Comparison of ENCODE assay signal across 10 mouse cellular contexts in genomic region chr2:77073930-77074329, GRCm38 (mm10).
DNase-seq lines count a peak whose midpoint lies in the region; ATAC-seq lines count a peak whose summit lies in the region.
"Had no signal": no experiment of that assay in that cellular context is flagged by ENCODE, and none has a peak within 500 bp of the region (broad histone marks: within the 10 kb centered on the region; RNA-seq: fewer than 3 reads in every experiment).

No protein-coding gene starts in this region.

- H3K4me2 ChIP-seq in embryonic facial prominence, embryonic 14.5 days (ENCODE audit: low read depth, low read length), result no peak overlapping the region
- no peak overlapping the region for H3K4me2 ChIP-seq in midbrain, embryonic 12.5 days (replicated peaks)

- H3K9ac ChIP-seq in embryonic facial prominence, embryonic 14.5 days (ENCODE audit: low read depth, low read length), result no peak overlapping the region
- no peak overlapping the region for H3K9ac ChIP-seq in midbrain, embryonic 12.5 days (replicated peaks)
- H3K9ac ChIP-seq: liver, postnatal 0 days had no signal

- peak; percentile 78 for ATAC-seq in embryonic facial prominence, embryonic 14.5 days (ENCODE audit: low read depth)
- peak; percentile 38; the same call in 1 of the 2 replicates for ATAC-seq in midbrain, embryonic 12.5 days (ENCODE audit: low FRiP score, low read depth)
- ATAC-seq: liver, postnatal 0 days had no signal

- no peak overlapping the region for H3K4me3 ChIP-seq in embryonic facial prominence, embryonic 14.5 days (ENCODE audit: low read depth, low read length)
- no peak overlapping the region for H3K4me3 ChIP-seq in embryonic facial prominence, embryonic 10.5 days
- no peak overlapping the region for H3K4me3 ChIP-seq in midbrain, embryonic 12.5 days

- 50% methylated on average over 5 of the region's 5 CpGs for WGBS in embryonic facial prominence, embryonic 14.5 days
- 77% methylated on average over 5 of the region's 5 CpGs for WGBS in embryonic facial prominence, embryonic 10.5 days
- 61% methylated on average over 5 of the region's 5 CpGs for WGBS in midbrain, embryonic 12.5 days

- H3K27me3 ChIP-seq in embryonic facial prominence, embryonic 14.5 days (replicated peaks; ENCODE audit: control insufficient read depth, insufficient read depth, low read length), result no peaks in the 10 kb centered on the region
- H3K27me3 ChIP-seq in embryonic facial prominence, embryonic 10.5 days (replicated peaks; ENCODE audit: low read depth, poor library complexity, severe bottlenecking), result no peaks in the 10 kb centered on the region
- H3K27me3 ChIP-seq in midbrain, embryonic 12.5 days, result no peaks in the 10 kb centered on the region

- H3K4me1 ChIP-seq in embryonic facial prominence, embryonic 14.5 days (ENCODE audit: control insufficient read depth, insufficient read depth, low read length), result no peaks in the 10 kb centered on the region
- peaks cover 7% of the 10 kb centered on the region; the same call in 1 of the 2 replicates for H3K4me1 ChIP-seq in embryonic facial prominence, embryonic 10.5 days
- peaks cover 9% of the 10 kb centered on the region; the same call in 1 of the 2 replicates for H3K4me1 ChIP-seq in midbrain, embryonic 12.5 days

- H3K9me3 ChIP-seq in embryonic facial prominence, embryonic 14.5 days (ENCODE audit: control insufficient read depth, low read length), result no peaks in the 10 kb centered on the region
- H3K9me3 ChIP-seq in embryonic facial prominence, embryonic 10.5 days, result no peaks in the 10 kb centered on the region
- no peaks in the 10 kb centered on the region for H3K9me3 ChIP-seq in midbrain, embryonic 12.5 days

- no peak overlapping the region for H3K27ac ChIP-seq in embryonic facial prominence, embryonic 14.5 days (replicated peaks; ENCODE audit: low read depth, low read length)
- no peak overlapping the region for H3K27ac ChIP-seq in embryonic facial prominence, embryonic 10.5 days (replicated peaks)
- no peak overlapping the region for H3K27ac ChIP-seq in midbrain, embryonic 12.5 days (replicated peaks)

- no peaks in the 10 kb centered on the region for H3K36me3 ChIP-seq in embryonic facial prominence, embryonic 14.5 days (ENCODE audit: control insufficient read depth, insufficient read depth, low read length)
- no peaks in the 10 kb centered on the region for H3K36me3 ChIP-seq in embryonic facial prominence, embryonic 10.5 days (replicated peaks)
- no peaks in the 10 kb centered on the region for H3K36me3 ChIP-seq in midbrain, embryonic 12.5 days

- DNase-seq in embryonic facial prominence, embryonic 14.5 days (ENCODE audit: low spot score), result peak; percentile 73
- DNase-seq in embryonic facial prominence, embryonic 10.5 days (ENCODE audit: low spot score), result no peak
- peak; percentile 19 to 25 for DNase-seq in layer of hippocampus, postnatal 36 days
- no peak for DNase-seq in layer of hippocampus, adult 9-10 months (ENCODE audit: low spot score)
- peak; percentile 47 to 76 for DNase-seq in cerebellum, postnatal 10 days
- DNase-seq in liver, result no peak
- no peak for DNase-seq in urinary bladder, postnatal 25 days (ENCODE audit: low spot score)
- DNase-seq: liver, postnatal 0 days; thymus, postnatal 36 days had no signal

Comparison
In these comparisons a context has a peak if more than half of its experiments do, and no peak if none do; other contexts are left out.
1. DNase-seq: peak in embryonic facial prominence, embryonic 14.5 days (single experiment), layer of hippocampus, postnatal 36 days (2 of 2) and cerebellum, postnatal 10 days (2 of 2); none in embryonic facial prominence, embryonic 10.5 days (single experiment), layer of hippocampus, adult 9-10 months (single experiment), liver (single experiment) and urinary bladder, postnatal 25 days (single experiment).